Mouse (Mus musculus): ENCODE results near the gene Cdca4.

DNA sequence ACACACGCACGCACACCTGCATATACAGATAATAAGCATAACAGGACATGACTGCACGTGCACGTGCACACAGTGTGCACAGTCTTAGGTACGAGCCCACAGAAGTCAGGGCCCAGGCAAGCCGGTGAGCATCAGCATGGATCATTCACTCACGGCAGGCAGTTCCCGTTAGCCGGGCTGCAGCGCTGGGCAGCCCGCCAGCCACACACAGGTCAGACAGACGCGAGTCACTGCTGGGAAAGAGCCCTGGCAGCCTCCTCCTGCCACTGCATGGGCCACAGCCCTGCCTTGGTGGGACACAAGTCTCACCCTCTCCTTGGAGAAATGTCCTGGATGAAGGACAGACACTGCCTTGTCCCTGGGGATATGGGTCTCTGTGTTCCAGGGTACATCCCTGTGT is 25.2 kb downstream of the Cdca4 start:
- no peak for TF ChIP-seq ZC3H11A (IDR thresholded peaks at IDR 0.05; ENCODE audit: low read depth, low read length)
- TF ChIP-seq CTCF (conservative IDR thresholded peaks at IDR 0.05 in 1 of 2, IDR thresholded peaks at IDR 0.05 in 1 of 2; ENCODE audit: low read depth in 2 of 2, low read length in 2 of 2) = no peak
- TF ChIP-seq NELFE (IDR thresholded peaks at IDR 0.05; ENCODE audit: low read depth, low read length) = no peak
- no peak for TF ChIP-seq MAFK (IDR thresholded peaks at IDR 0.05; ENCODE audit: insufficient replicate concordance, low read length)
- no peak for TF ChIP-seq MEF2A (IDR thresholded peaks at IDR 0.05; ENCODE audit: borderline replicate concordance, low read depth, low read length)
- no peak for TF ChIP-seq MAX (IDR thresholded peaks at IDR 0.05; ENCODE audit: low read length)
- no peak for TF ChIP-seq CHD2 (IDR thresholded peaks at IDR 0.05; ENCODE audit: low read length)
- no peak for TF ChIP-seq EP300 (IDR thresholded peaks at IDR 0.05; ENCODE audit: low read length)
- TF ChIP-seq POLR2A (IDR thresholded peaks at IDR 0.05; ENCODE audit: low read depth, low read length) = no peak
- TF ChIP-seq USF1 (IDR thresholded peaks at IDR 0.05; ENCODE audit: low read depth, low read length) = no peak
- no peak for TF ChIP-seq ETS1 (conservative IDR thresholded peaks at IDR 0.05; ENCODE audit: low read depth, low read length)
